Mouse (Mus musculus) erythroblast, embryonic 14.5 days (primary cell): ENCODE measurements around the gene Pes1. TPM values are rescaled to one million over a fixed set of nuclear protein-coding genes. Genes with fewer than 3 reads are reported as not detected.

ENCODE experiments used
- H3K27me3 ChIP-seq: 2 replicates; pipeline ENCODE4 v1.6.1; 2012; ENCODE audit warnings: inconsistent platforms; ENCODE audit not compliant: control insufficient read depth
- H3K36me3 ChIP-seq: 2 replicates; pipeline ENCODE4 v1.6.1; 2012; ENCODE audit warnings: mild to moderate bottlenecking, inconsistent platforms; ENCODE audit not compliant: control insufficient read depth
- H3K4me1 ChIP-seq: 2 replicates; pipeline ENCODE4 v1.6.1; 2012; ENCODE audit warnings: inconsistent platforms; ENCODE audit not compliant: control insufficient read depth
- H3K4me3 ChIP-seq: replicated peaks from 2 replicates; pipeline ENCODE3; 2012; ENCODE audit warnings: moderate library complexity, mild to moderate bottlenecking, inconsistent platforms
- H3K9me3 ChIP-seq: 2 replicates; pipeline ENCODE4 v1.6.1; 2012; ENCODE audit warnings: low read length, inconsistent platforms, mixed read lengths; ENCODE audit not compliant: control insufficient read depth
- GATA1 ChIP-seq: IDR thresholded peaks from 2 replicates; pipeline ENCODE4 v1.6.1; 2012; ENCODE audit warnings: low read length, inconsistent platforms, mixed read lengths
- TAL1 ChIP-seq: IDR thresholded peaks from 3 replicates; pipeline ENCODE4 v1.6.1; 2012; ENCODE audit warnings: low read length, inconsistent platforms, mixed read lengths
- polyA plus RNA-seq: library from polyadenylated mRNA; stranded (reverse); fragments of >175 nt; gene quantifications from 2 replicates; pipeline ENCODE4 v1.2.3, GENCODE M21; 2012

Gene Pes1
- polyA plus RNA-seq, 1 experiment: 1.3 TPM

DNA sequence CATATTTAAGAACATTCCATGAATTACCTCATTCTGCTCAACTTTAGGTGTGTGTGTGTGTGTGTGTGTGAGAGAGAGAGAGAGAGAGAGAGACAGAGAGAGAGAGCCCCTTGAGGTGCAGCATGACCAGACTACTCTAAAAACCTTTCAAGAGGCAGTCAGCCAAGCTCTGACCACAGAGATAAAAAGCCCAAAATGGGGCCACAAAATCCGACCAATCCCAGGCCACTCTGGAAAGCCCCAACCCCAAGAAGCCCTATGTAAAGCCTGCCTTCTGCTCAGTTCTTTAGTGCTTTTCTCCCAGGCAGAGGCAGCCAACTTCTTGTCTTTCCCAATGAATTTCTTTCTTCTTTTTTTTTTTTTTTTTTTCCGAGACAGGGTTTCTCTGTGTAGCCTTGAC is 2.9 kb upstream of the Pes1 start:
- Histone ChIP-seq H3K27me3 (no peaks in the 10 kb centered on the region; the same call in 1 of the 2 replicates), H3K4me3 (no peak overlapping the region), H3K36me3 (no peaks in the 10 kb centered on the region), H3K4me1 (peaks cover 21% of the 10 kb centered on the region), H3K9me3 (no peaks in the 10 kb centered on the region)
- TF ChIP-seq TAL1 (no peak), GATA1 (no peak)

- TF ChIP-seq TAL1 (no peak), GATA1 (no peak)
- H3K4me1 ChIP-seq: peaks cover 27% of the 10 kb centered on the region
Measured at GRCm38 (mm10) chr11:3961761-3962160, 2.0 kb upstream of the Pes1 start.

DNA sequence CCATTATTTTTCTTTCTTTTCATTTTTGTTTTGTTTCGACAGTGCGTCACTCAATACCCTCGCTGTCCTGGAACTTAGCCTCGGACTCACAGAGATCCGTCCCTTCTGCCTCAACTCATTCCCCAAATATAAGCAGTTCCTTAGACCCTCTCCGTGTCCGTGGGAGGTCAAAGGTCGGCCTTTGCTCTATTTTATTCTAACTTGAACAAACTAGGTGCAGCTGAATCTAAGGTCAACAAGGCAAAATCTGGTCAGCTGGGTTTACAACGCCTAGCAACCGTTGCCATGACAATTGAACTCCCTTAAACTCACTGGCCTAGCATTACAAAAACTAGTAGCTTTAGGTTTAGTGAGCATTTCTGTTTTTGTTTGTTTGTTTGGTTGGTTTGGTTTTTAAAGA is 620 bp upstream of the Pes1 start:
- Histone ChIP-seq H3K36me3 (peaks cover 19% of the 10 kb centered on the region), H3K9me3 (no peaks in the 10 kb centered on the region), H3K4me3 (peak overlapping the region; percentile 76), H3K27me3 (no peaks in the 10 kb centered on the region; the same call in 1 of the 2 replicates), H3K4me1 (peaks cover 27% of the 10 kb centered on the region)
- TF ChIP-seq TAL1 (no peak), GATA1 (no peak)

More at GRCm38 (mm10) chr11:3961761-3962160, 2.0 kb upstream of the Pes1 start:
- no peaks in the 10 kb centered on the region for H3K9me3 ChIP-seq
- H3K27me3 ChIP-seq: no peaks in the 10 kb centered on the region; the same call in 1 of the 2 replicates
- peaks cover 7% of the 10 kb centered on the region for H3K36me3 ChIP-seq
- H3K4me3 ChIP-seq: no peak overlapping the region

- Histone ChIP-seq H3K4me3 (peak overlapping the region; percentile 76), H3K27me3 (no peaks in the 10 kb centered on the region; the same call in 1 of the 2 replicates), H3K4me1 (peaks cover 27% of the 10 kb centered on the region), H3K9me3 (no peaks in the 10 kb centered on the region), H3K36me3 (peaks cover 31% of the 10 kb centered on the region)
- no peak for TF ChIP-seq TAL1
- no peak for TF ChIP-seq GATA1
Measured at GRCm38 (mm10) chr11:3964416-3965172, 819 bp downstream of the Pes1 start.

GRCm38 (mm10) chr11:3969837-3970236 is 6.1 kb downstream of the Pes1 start:
- Histone ChIP-seq H3K27me3 (no peaks in the 10 kb centered on the region), H3K9me3 (no peaks in the 10 kb centered on the region), H3K4me3 (no peak overlapping the region), H3K36me3 (peaks cover 84% of the 10 kb centered on the region), H3K4me1 (peaks cover 11% of the 10 kb centered on the region)
- TF ChIP-seq GATA1: no peak
- no peak for TF ChIP-seq TAL1

- Histone ChIP-seq H3K9me3 (no peaks in the 10 kb centered on the region), H3K27me3 (no peaks in the 10 kb centered on the region), H3K4me1 (peaks cover 8% of the 10 kb centered on the region), H3K4me3 (no peak overlapping the region), H3K36me3 (peaks cover 89% of the 10 kb centered on the region)
- TF ChIP-seq TAL1 (no peak), GATA1 (no peak)
Measured at GRCm38 (mm10) chr11:3970361-3970760, 6.6 kb downstream of the Pes1 start.

DNA sequence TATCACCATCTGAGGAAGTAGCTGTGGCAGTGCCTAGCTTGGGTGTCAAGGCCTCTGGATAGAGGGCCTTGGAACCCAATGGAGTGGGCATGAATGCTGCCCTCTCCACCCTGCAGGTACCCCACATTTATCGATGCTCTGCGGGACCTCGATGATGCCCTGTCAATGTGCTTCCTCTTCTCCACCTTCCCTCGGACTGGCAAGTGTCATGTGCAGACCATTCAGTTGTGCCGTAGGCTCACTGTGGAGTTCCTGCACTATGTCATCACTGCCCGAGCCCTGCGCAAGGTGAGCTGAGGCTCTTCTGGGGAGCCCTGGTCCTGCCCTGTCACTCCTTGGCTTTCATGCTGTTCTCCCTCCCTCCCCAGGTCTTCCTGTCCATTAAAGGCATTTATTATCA is 9.3 kb downstream of the Pes1 start:
- Histone ChIP-seq H3K36me3 (peaks cover 98% of the 10 kb centered on the region), H3K27me3 (no peaks in the 10 kb centered on the region), H3K4me3 (no peak overlapping the region), H3K4me1 (no peaks in the 10 kb centered on the region), H3K9me3 (no peaks in the 10 kb centered on the region)
- TF ChIP-seq GATA1: no peak

GRCm38 (mm10) chr11:3974311-3974710 is 10.5 kb downstream of the Pes1 start:
- Histone ChIP-seq H3K9me3 (no peaks in the 10 kb centered on the region), H3K36me3 (peaks cover 100% of the 10 kb centered on the region), H3K27me3 (no peaks in the 10 kb centered on the region), H3K4me1 (no peaks in the 10 kb centered on the region), H3K4me3 (no peak overlapping the region)
- no peak for TF ChIP-seq GATA1
- no peak for TF ChIP-seq TAL1

DNA sequence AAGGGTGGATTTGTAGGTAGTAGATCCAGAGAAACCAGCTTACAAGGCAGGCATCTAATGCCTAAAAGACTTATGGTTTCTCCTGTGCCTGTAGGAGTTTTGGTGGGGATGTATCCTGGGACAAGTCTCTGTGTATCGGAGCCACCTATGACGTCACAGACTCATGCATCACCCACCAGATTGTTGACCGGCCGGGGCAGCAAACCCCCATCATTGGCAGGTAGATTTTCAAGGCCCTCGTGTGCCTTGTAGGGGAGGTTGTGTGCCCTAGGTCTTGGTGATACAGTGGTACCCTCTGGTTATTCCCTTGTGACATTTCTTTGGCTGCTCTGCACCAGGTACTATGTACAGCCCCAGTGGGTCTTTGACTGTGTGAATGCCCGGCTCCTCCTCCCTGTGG is 12.9 kb downstream of the Pes1 start, which contains the start of gene 4930556J24Rik:
4930556J24Rik (minus strand) TSS at position 101 of the 400 bp plus-strand sequence.
- H3K9me3 ChIP-seq: no peaks in the 10 kb centered on the region
- H3K4me3 ChIP-seq: no peak within 1 kb of the TSS
- H3K27me3 ChIP-seq: no peaks in the 10 kb centered on the region
- TF ChIP-seq GATA1 (no peak), TAL1 (no peak)
- H3K4me1 ChIP-seq: no peaks in the 10 kb centered on the region; the same call in 1 of the 2 replicates
- H3K36me3 ChIP-seq: peaks cover 91% of the 10 kb centered on the region
